Mouse (Mus musculus): ENCODE data around the gene Nrde2. TPM values are rescaled to one million over a fixed set of nuclear protein-coding genes. Genes with fewer than 3 reads are reported as not detected.

Nrde2 gene
- polyA plus RNA-seq, 1 experiment from 2014 or later: 10.6 TPM

- ATAC-seq (ENCODE audit: low read depth) (peak; percentile 88), DNase-seq (ENCODE audit: low spot score) (peak; percentile 92)
- no peaks in the 10 kb centered on the region for H3K9me3 ChIP-seq (ENCODE audit: control insufficient read depth, low read length)
- peak overlapping the region; percentile 57 for H3K27ac ChIP-seq (replicated peaks; ENCODE audit: low read depth, low read length)
- H3K27me3 ChIP-seq (replicated peaks; ENCODE audit: control insufficient read depth, insufficient read depth, low read length): no peaks in the 10 kb centered on the region
- 11% methylated on average over 24 of the region's 28 CpGs for WGBS
- H3K4me1 ChIP-seq (ENCODE audit: control insufficient read depth, insufficient read depth, low read length): no peaks in the 10 kb centered on the region
- H3K4me2 ChIP-seq (ENCODE audit: low read depth, low read length): peak overlapping the region; percentile 61
- H3K9ac ChIP-seq (ENCODE audit: low read depth, low read length): peak overlapping the region; percentile 47
- H3K4me3 ChIP-seq (ENCODE audit: low read depth, low read length): peak overlapping the region; percentile 30
- H3K36me3 ChIP-seq (ENCODE audit: control insufficient read depth, insufficient read depth, low read length): no peaks in the 10 kb centered on the region
These were observed 8.7 kb upstream of the Nrde2 start for GRCm38 (mm10) chr12:100167931-100168871.

GRCm38 (mm10) chr12:100167502-100167901 is 8.0 kb upstream of the Nrde2 start:
- Histone ChIP-seq H3K4me2 (ENCODE audit: low read depth, low read length) (peak overlapping the region; percentile 61; the same call in 1 of the 2 replicates), H3K27ac (replicated peaks; ENCODE audit: low read depth, low read length) (peak overlapping the region; percentile 57; the same call in 1 of the 2 replicates), H3K9ac (ENCODE audit: low read depth, low read length) (peak overlapping the region; percentile 47; the same call in 1 of the 2 replicates), H3K4me3 (ENCODE audit: low read depth, low read length) (no peak overlapping the region), H3K4me1 (ENCODE audit: control insufficient read depth, insufficient read depth, low read length) (no peaks in the 10 kb centered on the region), H3K36me3 (ENCODE audit: control insufficient read depth, insufficient read depth, low read length) (no peaks in the 10 kb centered on the region), H3K9me3 (ENCODE audit: control insufficient read depth, low read length) (no peaks in the 10 kb centered on the region), H3K27me3 (replicated peaks; ENCODE audit: control insufficient read depth, insufficient read depth, low read length) (no peaks in the 10 kb centered on the region)
- no peak for DNase-seq (ENCODE audit: low spot score)
- WGBS: 79% methylated on average over 1 of the region's 1 CpGs
- ATAC-seq (ENCODE audit: low read depth): no peak

- DNase-seq (ENCODE audit: low spot score): no peak
- H3K4me2 ChIP-seq (ENCODE audit: low read depth, low read length): no peak overlapping the region
- no peak overlapping the region for H3K4me3 ChIP-seq (ENCODE audit: low read depth, low read length)
- H3K9me3 ChIP-seq (ENCODE audit: control insufficient read depth, low read length): no peaks in the 10 kb centered on the region
- H3K27me3 ChIP-seq (replicated peaks; ENCODE audit: control insufficient read depth, insufficient read depth, low read length): no peaks in the 10 kb centered on the region
- 80% methylated on average over 8 of the region's 8 CpGs for WGBS
- no peak overlapping the region for H3K9ac ChIP-seq (ENCODE audit: low read depth, low read length)
- ATAC-seq (ENCODE audit: low read depth): no peak
- H3K36me3 ChIP-seq (ENCODE audit: control insufficient read depth, insufficient read depth, low read length): no peaks in the 10 kb centered on the region
- H3K27ac ChIP-seq (replicated peaks; ENCODE audit: low read depth, low read length): no peak overlapping the region
- no peaks in the 10 kb centered on the region for H3K4me1 ChIP-seq (ENCODE audit: control insufficient read depth, insufficient read depth, low read length)
These were observed 7.5 kb upstream of the Nrde2 start for GRCm38 (mm10) chr12:100166939-100167338.

- WGBS: 17% methylated on average over 3 of the region's 3 CpGs
- no peaks in the 10 kb centered on the region for H3K27me3 ChIP-seq (replicated peaks; ENCODE audit: control insufficient read depth, insufficient read depth, low read length)
- H3K9me3 ChIP-seq (ENCODE audit: control insufficient read depth, low read length): no peaks in the 10 kb centered on the region
- DNase-seq (ENCODE audit: low spot score) (peak; percentile 81), ATAC-seq (ENCODE audit: low read depth) (peak; percentile 23; the same call in 1 of the 2 replicates)
- H3K4me2 ChIP-seq (ENCODE audit: low read depth, low read length): no peak overlapping the region
- no peaks in the 10 kb centered on the region for H3K36me3 ChIP-seq (ENCODE audit: control insufficient read depth, insufficient read depth, low read length)
- no peak overlapping the region for H3K27ac ChIP-seq (replicated peaks; ENCODE audit: low read depth, low read length)
- no peak overlapping the region for H3K9ac ChIP-seq (ENCODE audit: low read depth, low read length)
- no peaks in the 10 kb centered on the region for H3K4me1 ChIP-seq (ENCODE audit: control insufficient read depth, insufficient read depth, low read length)
- H3K4me3 ChIP-seq (ENCODE audit: low read depth, low read length): no peak overlapping the region
These were observed 6.7 kb upstream of the Nrde2 start for GRCm38 (mm10) chr12:100166177-100166576.

- Histone ChIP-seq H3K4me3 (ENCODE audit: low read depth, low read length) (no peak overlapping the region), H3K27me3 (replicated peaks; ENCODE audit: control insufficient read depth, insufficient read depth, low read length) (no peaks in the 10 kb centered on the region), H3K27ac (replicated peaks; ENCODE audit: low read depth, low read length) (no peak overlapping the region), H3K9ac (ENCODE audit: low read depth, low read length) (no peak overlapping the region), H3K36me3 (ENCODE audit: control insufficient read depth, insufficient read depth, low read length) (no peaks in the 10 kb centered on the region), H3K4me2 (ENCODE audit: low read depth, low read length) (no peak overlapping the region), H3K9me3 (ENCODE audit: control insufficient read depth, low read length) (no peaks in the 10 kb centered on the region), H3K4me1 (ENCODE audit: control insufficient read depth, insufficient read depth, low read length) (no peaks in the 10 kb centered on the region)
- WGBS: 65% methylated on average over 7 of the region's 7 CpGs
- DNase-seq (ENCODE audit: low spot score) (no peak), ATAC-seq (ENCODE audit: low read depth) (no peak)
These were observed 5.6 kb upstream of the Nrde2 start for GRCm38 (mm10) chr12:100164991-100165500.

GRCm38 (mm10) chr12:100152466-100152865 is 7.0 kb downstream of the Nrde2 start:
- no peak for DNase-seq (ENCODE audit: low spot score)
- Histone ChIP-seq H3K4me2 (ENCODE audit: low read depth, low read length) (no peak overlapping the region), H3K4me3 (ENCODE audit: low read depth, low read length) (no peak overlapping the region), H3K9ac (ENCODE audit: low read depth, low read length) (no peak overlapping the region), H3K9me3 (ENCODE audit: control insufficient read depth, low read length) (no peaks in the 10 kb centered on the region), H3K36me3 (ENCODE audit: control insufficient read depth, insufficient read depth, low read length) (peaks cover 46% of the 10 kb centered on the region), H3K27me3 (replicated peaks; ENCODE audit: control insufficient read depth, insufficient read depth, low read length) (no peaks in the 10 kb centered on the region), H3K4me1 (ENCODE audit: control insufficient read depth, insufficient read depth, low read length) (no peaks in the 10 kb centered on the region), H3K27ac (replicated peaks; ENCODE audit: low read depth, low read length) (no peak overlapping the region)
- no peak for ATAC-seq (ENCODE audit: low read depth)
- WGBS: 94% methylated on average over 7 of the region's 7 CpGs

GRCm38 (mm10) chr12:100144269-100144668 is 15.2 kb downstream of the Nrde2 start:
- no peak overlapping the region for H3K27ac ChIP-seq (replicated peaks; ENCODE audit: low read depth, low read length)
- H3K4me1 ChIP-seq (ENCODE audit: control insufficient read depth, insufficient read depth, low read length): no peaks in the 10 kb centered on the region
- H3K36me3 ChIP-seq (ENCODE audit: control insufficient read depth, insufficient read depth, low read length): peaks cover 94% of the 10 kb centered on the region
- DNase-seq (ENCODE audit: low spot score): no peak
- H3K4me3 ChIP-seq (ENCODE audit: low read depth, low read length): no peak overlapping the region
- no peaks in the 10 kb centered on the region for H3K9me3 ChIP-seq (ENCODE audit: control insufficient read depth, low read length)
- ATAC-seq (ENCODE audit: low read depth): no peak
- H3K9ac ChIP-seq (ENCODE audit: low read depth, low read length): no peak overlapping the region
- no peak overlapping the region for H3K4me2 ChIP-seq (ENCODE audit: low read depth, low read length)
- WGBS: 88% methylated on average over 5 of the region's 5 CpGs
- no peaks in the 10 kb centered on the region for H3K27me3 ChIP-seq (replicated peaks; ENCODE audit: control insufficient read depth, insufficient read depth, low read length)

- Histone ChIP-seq H3K4me3 (ENCODE audit: low read depth, low read length) (no peak overlapping the region), H3K27ac (replicated peaks; ENCODE audit: low read depth, low read length) (no peak overlapping the region), H3K9ac (ENCODE audit: low read depth, low read length) (no peak overlapping the region), H3K36me3 (ENCODE audit: control insufficient read depth, insufficient read depth, low read length) (peaks cover 94% of the 10 kb centered on the region), H3K4me1 (ENCODE audit: control insufficient read depth, insufficient read depth, low read length) (no peaks in the 10 kb centered on the region), H3K4me2 (ENCODE audit: low read depth, low read length) (no peak overlapping the region), H3K9me3 (ENCODE audit: control insufficient read depth, low read length) (no peaks in the 10 kb centered on the region), H3K27me3 (replicated peaks; ENCODE audit: control insufficient read depth, insufficient read depth, low read length) (no peaks in the 10 kb centered on the region)
- ATAC-seq (ENCODE audit: low read depth) (no peak), DNase-seq (ENCODE audit: low spot score) (no peak)
- WGBS: 89% methylated on average over 9 of the region's 9 CpGs
These were observed 15.7 kb downstream of the Nrde2 start for GRCm38 (mm10) chr12:100143737-100144136.
